Mouse (Mus musculus): Measurements from ENCODE around the gene Neu1.
A peak's percentile ranks its signal among the peaks of the same experiment; 100 is the strongest.
"Not testable (repeated sequence)": the region's sequence is repeated elsewhere in the genome, so short reads cannot be mapped to it uniquely, and the experiment has no call there.

Gene Neu1

GRCm38 (mm10) chr17:34931061-34931734 is at the start of gene Neu1:
Neu1 (plus strand) TSS chr17:34931253.
- peak; percentile 97 to 98 for DNase-seq (ENCODE audit: low spot score in 2 of 2)

GRCm38 (mm10) chr17:34881683-34882310 is 49.3 kb upstream of the Neu1 start, which contains the start of gene Gm20547:
Gm20547 (minus strand) TSS chr17:34882042.
- DNase-seq (ENCODE audit: low spot score in 2 of 2), result no peak

GRCm38 (mm10) chr17:34883332-34883731 is 47.7 kb upstream of the Neu1 start:
- no peak for DNase-seq (ENCODE audit: low spot score in 2 of 2)

- DNase-seq (ENCODE audit: low spot score in 2 of 2), result no peak
Observed at GRCm38 (mm10) chr17:34884704-34885103, 46.3 kb upstream of the Neu1 start.

DNA sequence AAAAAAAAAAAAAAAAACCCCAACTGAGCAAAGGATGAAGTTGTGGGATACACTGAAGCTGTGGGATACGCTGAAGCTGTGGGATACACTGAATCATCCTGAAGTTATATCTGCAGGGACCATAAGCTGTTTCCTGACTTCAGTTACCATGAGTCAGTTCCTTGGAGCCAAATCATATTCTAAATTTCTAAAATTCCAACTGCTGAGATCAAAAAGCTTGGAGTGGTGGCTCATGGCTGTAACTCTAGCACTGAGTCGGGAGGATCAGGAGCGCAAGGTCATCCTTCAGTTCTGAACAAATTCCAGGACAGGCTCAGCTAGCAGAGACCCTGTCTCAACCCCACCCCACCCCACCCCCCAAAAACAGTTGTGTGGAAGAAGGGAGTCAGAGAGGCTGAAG is 45.4 kb upstream of the Neu1 start:
- no peak for DNase-seq (ENCODE audit: low spot score in 2 of 2)

DNA sequence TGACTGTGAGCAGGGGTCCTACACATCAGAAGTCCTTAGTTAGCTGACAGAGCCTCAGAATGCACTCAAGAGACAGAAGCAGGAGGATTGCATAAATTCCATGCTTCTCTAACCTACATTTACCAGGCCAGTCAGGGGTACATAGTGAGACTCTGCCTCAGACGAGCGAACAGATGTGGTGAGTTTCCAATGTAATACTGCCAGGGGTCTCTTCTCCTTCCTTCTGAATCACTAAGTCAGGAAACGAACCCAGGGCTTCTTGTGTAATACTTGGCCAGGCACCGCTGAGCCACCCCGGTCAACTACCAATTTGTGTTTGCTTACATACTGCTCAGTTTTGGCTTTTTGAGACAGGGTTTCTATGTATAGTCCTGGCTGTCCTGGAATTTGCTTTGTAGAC is 43.1 kb upstream of the Neu1 start:
- DNase-seq (ENCODE audit: low spot score in 2 of 2), result no peak

- DNase-seq (ENCODE audit: low spot score in 2 of 2), result no peak
Observed at GRCm38 (mm10) chr17:34890074-34890743, 40.8 kb upstream of the Neu1 start.

GRCm38 (mm10) chr17:34891377-34891776 is 39.7 kb upstream of the Neu1 start:
- DNase-seq (ENCODE audit: low spot score in 2 of 2), result no peak

DNA sequence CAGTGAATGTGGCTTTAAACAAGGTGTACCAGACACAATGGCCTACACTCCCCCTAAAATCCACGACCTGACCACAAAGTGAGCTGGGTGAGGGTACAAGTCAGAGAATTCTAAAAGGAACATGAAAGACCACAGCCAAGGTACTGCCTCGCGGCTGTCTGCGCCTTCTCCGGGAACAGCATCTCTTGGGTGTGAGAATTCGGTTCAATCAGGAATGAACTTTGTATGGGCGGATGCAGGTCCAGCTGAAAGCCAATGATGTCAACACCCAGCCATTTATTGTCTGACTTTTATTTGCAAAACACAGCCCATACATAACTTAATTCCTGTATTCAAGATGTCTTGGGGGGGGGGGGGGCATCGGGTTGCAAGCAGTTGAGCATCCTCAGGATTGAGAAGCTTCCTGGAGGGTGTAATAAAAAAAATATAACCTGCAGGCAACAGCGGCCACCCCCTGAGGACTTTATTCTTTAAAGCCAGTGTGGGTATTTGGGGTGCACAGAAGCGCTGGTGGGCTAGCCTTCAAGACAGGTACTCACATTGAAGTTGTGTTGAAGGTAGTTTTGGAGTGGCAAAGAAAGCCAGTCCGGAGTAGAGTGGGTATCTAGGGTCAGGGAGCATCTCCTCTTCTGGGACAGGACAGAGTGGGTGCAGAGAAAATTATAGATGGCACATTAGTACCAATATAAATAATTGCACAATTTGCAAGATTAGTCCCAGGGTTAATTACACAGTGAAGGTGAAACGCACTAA is 37.8 kb upstream of the Neu1 start:
- DNase-seq (ENCODE audit: low spot score in 2 of 2), result no peak

- peak; percentile 87 for DNase-seq (ENCODE audit: low spot score in 2 of 2)
Observed at GRCm38 (mm10) chr17:34894074-34894597, 36.9 kb upstream of the Neu1 start.

DNA sequence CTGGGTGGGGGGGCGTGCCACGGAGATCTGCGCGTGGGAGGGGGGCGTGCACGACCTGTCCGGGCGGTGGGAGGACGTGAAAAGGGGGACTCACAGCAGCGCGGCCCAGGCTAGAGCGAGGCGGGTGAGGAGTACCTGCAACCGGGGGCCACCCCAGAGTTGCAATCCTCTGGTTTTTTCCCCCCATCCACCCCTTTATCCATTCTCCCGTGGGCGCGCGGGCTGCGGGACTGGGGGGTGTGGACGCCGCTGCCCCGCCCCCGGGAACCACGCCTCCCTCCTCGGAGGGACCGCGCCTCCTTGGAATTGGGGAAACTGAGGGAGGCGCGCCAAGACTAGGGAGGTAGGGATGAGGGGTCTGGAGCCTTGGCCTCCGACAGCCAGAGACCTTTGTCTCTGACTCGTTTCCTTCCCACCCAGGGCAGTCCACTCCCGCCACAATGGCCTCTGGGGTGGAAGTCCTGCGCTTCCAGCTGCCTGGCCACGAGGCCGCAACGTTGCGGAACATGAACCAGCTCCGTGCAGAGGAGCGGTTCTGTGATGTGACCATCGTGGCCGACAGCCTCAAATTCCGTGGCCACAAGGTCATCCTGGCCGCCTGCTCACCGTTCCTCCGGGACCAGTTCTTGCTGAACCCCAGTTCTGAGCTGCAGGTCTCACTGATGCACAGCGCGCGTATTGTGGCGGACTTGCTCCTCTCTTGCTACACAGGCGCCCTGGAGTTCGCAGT is 36.1 kb upstream of the Neu1 start:
- DNase-seq (ENCODE audit: low spot score in 2 of 2), result peak in 1 of 2 experiments; percentile 29

GRCm38 (mm10) chr17:34895724-34896123 is 35.3 kb upstream of the Neu1 start:
- no peak for DNase-seq (ENCODE audit: low spot score in 2 of 2)

GRCm38 (mm10) chr17:34896366-34896765 is 34.7 kb upstream of the Neu1 start:
- DNase-seq (ENCODE audit: low spot score in 2 of 2), result no peak

- DNase-seq (ENCODE audit: low spot score in 2 of 2), result peak in 1 of 2 experiments; percentile 31
Observed at GRCm38 (mm10) chr17:34897373-34898159, 33.5 kb upstream of the Neu1 start.

DNA sequence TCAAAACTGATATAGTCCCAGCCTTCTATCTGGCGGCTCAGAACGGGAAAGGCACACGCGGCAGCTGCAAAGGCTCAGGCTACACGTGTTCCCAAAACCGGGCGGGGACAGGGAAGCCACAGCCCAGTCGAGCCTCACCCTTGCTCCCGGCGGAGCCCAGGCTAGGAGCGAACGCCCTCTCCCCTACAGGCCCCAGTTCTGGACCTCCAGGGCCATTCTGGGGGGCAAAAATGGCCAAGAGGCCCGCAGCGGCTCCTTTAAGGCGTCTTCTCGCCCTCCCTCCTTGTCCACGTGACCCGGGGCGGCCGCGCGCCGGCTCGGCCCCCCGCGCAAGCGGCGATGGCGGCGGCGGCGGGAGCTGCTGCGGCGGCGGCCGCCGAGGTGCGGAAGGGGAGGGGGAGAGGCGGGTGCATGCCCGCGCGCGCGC is 32.9 kb upstream of the Neu1 start, which contains the start of the genes C2 and Ehmt2:
Gene C2 (minus strand): TSS at position 106 of the 427 bp plus-strand sequence.
Gene Ehmt2 (plus strand): TSS at position 310 of the 427 bp plus-strand sequence.
- DNase-seq (ENCODE audit: low spot score in 2 of 2), result peak; percentile 69 to 73

DNA sequence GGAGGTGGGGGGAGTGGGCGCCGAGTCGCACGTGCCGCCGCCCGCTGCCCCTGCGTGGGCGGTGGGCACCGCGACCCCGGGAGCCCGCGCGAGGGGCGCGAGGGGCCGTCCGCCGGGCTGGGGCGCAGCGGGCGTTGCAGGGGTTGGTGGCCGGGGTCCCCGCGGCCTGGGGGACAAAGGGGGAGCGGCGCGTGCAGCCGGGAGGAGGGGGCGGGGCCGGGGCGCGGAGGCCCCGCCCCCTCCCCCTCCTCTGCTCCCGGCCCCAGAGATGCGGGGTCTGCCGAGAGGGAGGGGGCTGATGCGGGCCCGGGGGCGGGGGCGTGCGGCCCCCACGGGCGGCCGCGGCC is 32.4 kb upstream of the Neu1 start:
- DNase-seq (ENCODE audit: low spot score in 2 of 2), result no peak

GRCm38 (mm10) chr17:34899053-34899889 is 31.8 kb upstream of the Neu1 start:
- peak in 1 of 2 experiments; percentile 31 for DNase-seq (ENCODE audit: low spot score in 2 of 2)

- no peak for DNase-seq (ENCODE audit: low spot score in 2 of 2)
Observed at GRCm38 (mm10) chr17:34899890-34900243, 31.2 kb upstream of the Neu1 start.

DNA sequence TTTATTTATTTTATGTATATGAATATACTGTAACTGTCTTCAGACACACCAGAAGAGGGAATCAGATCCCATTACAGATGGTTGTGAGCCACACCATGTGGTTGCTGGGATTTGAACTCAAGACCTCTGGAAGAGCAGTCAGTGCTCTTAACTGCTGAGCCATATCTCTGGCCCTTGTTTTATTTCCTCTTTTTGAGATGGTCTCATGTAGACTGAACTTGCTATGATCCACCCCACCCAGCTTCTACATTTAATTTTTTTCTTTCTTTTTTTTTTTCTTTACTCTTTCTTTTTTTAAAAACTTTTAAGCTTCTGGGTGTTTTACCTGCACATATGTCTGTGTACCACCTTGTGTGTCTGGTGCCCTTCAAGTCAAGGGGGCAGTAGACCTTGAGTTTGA is 30.2 kb upstream of the Neu1 start:
- not testable (repeated sequence) for DNase-seq (ENCODE audit: low spot score in 2 of 2)
